Mouse (Mus musculus): ENCODE results near the gene Phf6.

GRCm38 (mm10) chrX:52956942-52957341 is 44.9 kb downstream of the Phf6 start:
- TF ChIP-seq CTCF (IDR thresholded peaks at IDR 0.05; ENCODE audit: extremely low read depth, insufficient read length, insufficient replicate concordance, low read depth, low read length) (no peak), POLR2A (IDR thresholded peaks at IDR 0.05; ENCODE audit: low read depth, low read length) (no peak)
